Mouse (Mus musculus) lung, embryonic 15.5 days (tissue): Measurements from ENCODE around the gene Cwc25. TPM values are rescaled to one million over a fixed set of nuclear protein-coding genes. Genes with fewer than 3 reads are reported as not detected.
"Not testable (repeated sequence)": the region's sequence is repeated elsewhere in the genome, so short reads cannot be mapped to it uniquely, and the experiment has no call there.

Experiments
- ATAC-seq: fragments of 200-750 bp; cut with Nextera tagmentation; 2 replicates; pipeline ENCODE4 v1.8.0; 2017; ENCODE audit warnings: moderate number of reproducible peaks, borderline replicate concordance; ENCODE audit not compliant: low FRiP score, low TSS enrichment; ENCODE audit errors: extremely low read depth
- H3K27ac ChIP-seq: fragments of 300-500 bp; sonication (generic); 2 replicates; pipeline ENCODE4 v1.5.1; 2015; ENCODE audit warnings: moderate library complexity, mild to moderate bottlenecking, inconsistent platforms
- H3K27me3 ChIP-seq: fragments of 300-500 bp; sonication (generic); 2 replicates; pipeline ENCODE4 v1.6.1; 2015; ENCODE audit warnings: inconsistent platforms
- H3K36me3 ChIP-seq: fragments of 300-500 bp; sonication (generic); 2 replicates; pipeline ENCODE4 v1.6.1; 2015; ENCODE audit warnings: inconsistent platforms
- H3K4me1 ChIP-seq: fragments of 300-500 bp; sonication (generic); 2 replicates; pipeline ENCODE4 v1.6.1; 2015; ENCODE audit warnings: inconsistent platforms
- H3K4me2 ChIP-seq: fragments of 300-500 bp; sonication (generic); 2 replicates; pipeline ENCODE4 v1.6.1; 2015; ENCODE audit warnings: inconsistent platforms, mild to moderate bottlenecking, moderate library complexity
- H3K4me3 ChIP-seq: fragments of 300-500 bp; sonication (generic); 2 replicates; pipeline ENCODE4 v1.5.1; 2015; ENCODE audit warnings: mild to moderate bottlenecking, inconsistent platforms
- H3K9ac ChIP-seq: fragments of 300-500 bp; sonication (generic); 2 replicates; pipeline ENCODE4 v1.6.1; 2015; ENCODE audit warnings: inconsistent platforms
- H3K9me3 ChIP-seq: fragments of 300-500 bp; sonication (generic); 2 replicates; pipeline ENCODE4 v1.6.1; 2016; ENCODE audit warnings: inconsistent platforms
- WGBS: fragments of 180-500 bp; shearing (Covaris S2); methylation state at CpG from one replicate; pipeline ENCODE4 v1.1.7; 2015; 5-methylcytosine and 5-hydroxymethylcytosine counted together
- polyA plus RNA-seq: library from polyadenylated mRNA; unstranded; fragments of >200 nt; fragmentation: Nextera tagmentation; extraction: Ambion mirVana; gene quantifications from 2 replicates; pipeline ENCODE4 v1.2.1, GENCODE M21; 2015

The Cwc25 gene
- polyA plus RNA-seq, 1 experiment from 2014 or later, result 18.5 TPM

DNA sequence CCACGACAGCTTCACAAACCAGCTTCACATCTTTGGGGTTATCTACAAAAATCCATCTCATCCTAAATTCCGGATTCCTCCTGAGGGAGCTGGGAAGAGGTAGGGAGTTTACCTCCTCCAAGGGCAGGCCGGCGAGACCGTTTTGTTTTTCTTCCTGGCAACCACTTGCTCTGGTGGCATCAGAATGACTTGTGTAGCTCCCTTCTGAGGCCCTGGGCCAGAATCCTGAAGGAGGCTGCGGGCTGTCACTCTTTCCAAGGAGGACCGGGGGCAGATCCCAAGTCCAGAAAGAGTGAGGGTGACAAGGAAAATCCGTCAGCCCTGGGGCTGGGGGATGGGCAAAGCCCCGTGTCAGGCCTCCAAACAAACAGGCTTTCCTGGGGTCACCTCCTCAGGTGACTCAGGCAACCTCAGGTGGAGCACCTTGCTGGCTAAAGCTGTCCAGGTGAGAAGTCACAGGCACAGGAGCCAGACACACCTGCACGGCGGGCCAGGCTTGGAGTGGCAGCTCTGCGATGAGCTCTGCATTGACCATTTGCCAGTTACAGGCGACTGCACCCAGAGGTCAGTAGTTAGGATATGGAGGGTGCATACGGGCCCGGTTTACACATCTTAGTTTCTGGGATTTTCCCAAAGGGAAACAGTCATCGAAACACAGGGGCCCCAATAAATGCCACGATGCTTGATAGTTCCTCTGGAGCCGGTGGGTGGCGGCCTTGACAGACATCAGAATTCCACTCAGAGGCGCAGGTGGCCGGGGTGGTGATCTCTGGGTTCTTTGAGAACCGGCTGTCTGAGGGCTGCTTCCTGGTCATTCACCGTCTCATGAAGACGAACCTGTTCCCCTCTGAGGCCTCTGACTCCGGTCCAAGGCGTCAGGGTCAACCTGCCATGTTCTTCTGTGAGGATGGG is 48.7 kb downstream of the Cwc25 start:
- peaks cover 65% of the 10 kb centered on the region for H3K36me3 ChIP-seq
- 0 out of 2 replicates have a peak, but pooled peaks cover 3% of the 10 kb centered on the region for H3K4me1 ChIP-seq
- no peak overlapping the region for H3K4me2 ChIP-seq
- no peak overlapping the region for H3K4me3 ChIP-seq
- ATAC-seq, result no peak
- H3K9me3 ChIP-seq, result peaks cover 3% of the 10 kb centered on the region; the same call in 1 of the 2 replicates
- 81% methylated on average over 26 of the region's 26 CpGs for WGBS
- H3K27me3 ChIP-seq, result no peaks in the 10 kb centered on the region
- no peak overlapping the region for H3K27ac ChIP-seq
- no peak overlapping the region for H3K9ac ChIP-seq

DNA sequence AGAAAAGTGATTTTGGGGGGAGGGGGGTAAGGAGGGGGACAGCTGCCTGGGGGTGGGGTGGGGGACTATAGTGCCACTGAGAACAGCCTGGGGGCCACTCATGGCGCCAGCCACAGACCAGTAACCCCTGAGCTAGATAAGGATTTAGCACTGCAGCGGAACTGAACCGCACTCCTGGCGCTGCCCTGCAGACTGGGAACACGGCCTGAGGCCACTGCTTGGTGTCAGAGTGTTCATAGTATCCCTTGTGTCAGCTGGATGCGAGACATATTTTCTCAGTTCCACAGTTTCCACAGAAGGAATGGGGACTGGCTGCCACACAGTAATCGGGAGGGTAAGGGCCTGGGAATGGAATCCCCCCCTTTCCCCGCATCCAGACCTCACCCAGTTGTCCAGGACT is 50.3 kb downstream of the Cwc25 start:
- Histone ChIP-seq H3K4me3 (no peak overlapping the region), H3K27me3 (no peaks in the 10 kb centered on the region), H3K9ac (no peak overlapping the region), H3K4me1 (0 out of 2 replicates have a peak, but pooled peaks cover 3% of the 10 kb centered on the region), H3K36me3 (peaks cover 54% of the 10 kb centered on the region), H3K4me2 (no peak overlapping the region), H3K9me3 (no peaks in the 10 kb centered on the region), H3K27ac (no peak overlapping the region)
- 85% methylated on average over 8 of the region's 8 CpGs for WGBS
- ATAC-seq, result no peak

DNA sequence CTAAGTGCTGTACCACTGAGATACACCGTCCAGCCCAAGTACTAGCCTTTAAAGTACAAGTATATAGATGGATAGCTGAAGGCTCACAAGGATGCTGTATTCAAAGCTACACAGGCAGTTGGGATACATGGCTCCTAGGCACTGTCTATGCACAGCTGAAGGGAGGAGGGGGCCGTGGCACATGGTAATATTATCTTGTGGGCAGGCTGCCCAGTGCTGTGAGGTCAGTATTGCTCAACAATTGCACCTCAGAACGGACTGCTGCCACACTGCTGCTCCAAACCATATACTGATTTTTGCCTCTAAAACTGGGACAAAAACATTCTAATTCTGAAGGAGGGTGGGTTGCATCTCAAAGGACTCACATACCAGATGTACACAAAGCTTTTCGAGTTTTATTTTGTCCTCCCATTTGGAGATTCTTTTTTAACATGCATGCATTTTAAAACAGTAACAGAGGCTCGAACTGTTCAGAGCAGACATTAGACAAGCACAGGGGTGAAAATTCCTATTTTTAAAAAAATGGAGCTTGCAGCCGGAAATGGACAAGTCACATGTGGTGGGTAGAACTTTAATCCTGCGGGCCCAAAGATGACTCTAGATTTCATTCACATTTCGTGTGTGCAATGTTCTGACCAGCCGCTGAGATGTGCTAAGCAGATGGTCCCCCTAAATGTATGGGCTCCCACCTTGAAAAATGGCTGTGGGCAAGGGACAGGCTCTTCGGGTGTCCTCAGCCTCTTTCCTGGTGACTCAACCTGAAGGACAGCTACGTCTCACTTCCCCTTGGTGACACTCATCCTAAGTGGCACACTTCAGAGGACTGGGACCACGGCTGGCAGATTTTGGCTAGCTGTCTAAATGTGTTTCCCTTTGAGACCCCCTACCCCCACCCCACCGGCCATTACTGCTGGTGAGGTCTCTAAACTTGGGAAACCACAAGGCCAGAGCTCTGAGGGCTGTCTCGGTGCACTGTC is 51.3 kb downstream of the Cwc25 start:
- Histone ChIP-seq H3K9me3 (no peaks in the 10 kb centered on the region), H3K4me1 (0 out of 2 replicates have a peak, but pooled peaks cover 3% of the 10 kb centered on the region), H3K9ac (no peak overlapping the region), H3K27me3 (no peaks in the 10 kb centered on the region), H3K27ac (0 out of 2 replicates have a peak overlapping the region, but pooled peaks have one; percentile 11), H3K4me2 (no peak overlapping the region), H3K36me3 (peaks cover 45% of the 10 kb centered on the region), H3K4me3 (no peak overlapping the region)
- 74% methylated on average over 14 of the region's 14 CpGs for WGBS
- no peak for ATAC-seq

DNA sequence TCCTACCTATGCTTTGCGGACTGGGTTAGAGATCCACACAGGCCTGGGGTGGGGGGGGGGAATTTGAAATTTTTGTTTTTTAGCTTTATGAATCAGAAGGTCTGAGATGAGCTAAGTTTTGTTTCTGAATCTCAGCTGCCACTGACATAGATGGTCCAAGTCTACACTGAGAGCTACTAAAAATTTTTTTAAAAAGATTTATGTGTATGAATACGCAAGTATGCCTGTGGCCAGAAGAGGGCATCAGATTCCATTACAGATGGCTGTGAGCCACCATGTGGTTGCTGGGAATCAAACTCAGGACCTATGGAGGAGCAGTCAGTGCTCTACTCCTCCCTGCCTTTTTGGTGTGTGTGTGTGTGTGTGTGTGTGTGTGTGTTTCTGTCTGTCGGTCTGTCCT is 52.0 kb downstream of the Cwc25 start:
- Histone ChIP-seq H3K4me1 (0 out of 2 replicates have a peak, but pooled peaks cover 3% of the 10 kb centered on the region), H3K4me2 (no peak overlapping the region), H3K27ac (no peak overlapping the region), H3K36me3 (peaks cover 38% of the 10 kb centered on the region), H3K27me3 (no peaks in the 10 kb centered on the region), H3K9me3 (no peaks in the 10 kb centered on the region), H3K9ac (no peak overlapping the region), H3K4me3 (no peak overlapping the region)
- WGBS, result 90% methylated on average over 3 of the region's 3 CpGs
- no peak for ATAC-seq

DNA sequence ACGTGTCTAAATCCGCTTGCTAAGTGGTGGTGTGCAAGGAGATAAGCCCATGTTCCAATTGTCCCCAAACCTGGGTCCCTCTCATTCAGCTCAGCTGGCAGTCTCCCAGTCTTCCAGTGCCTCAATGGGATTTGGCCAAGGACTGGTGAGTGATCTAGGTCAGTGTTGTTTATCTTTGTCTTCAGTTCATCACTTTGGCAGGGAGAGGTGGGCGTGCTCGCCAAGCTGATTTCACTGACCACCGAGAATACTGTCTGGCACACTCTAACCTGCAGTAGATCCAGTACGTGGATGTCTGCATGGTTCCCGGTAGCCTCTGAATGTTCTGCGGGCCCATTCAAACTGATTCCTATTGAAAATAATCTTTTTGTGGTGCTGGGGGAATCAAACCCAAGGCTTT is 52.5 kb downstream of the Cwc25 start:
- H3K9ac ChIP-seq, result no peak overlapping the region
- H3K4me1 ChIP-seq, result 0 out of 2 replicates have a peak, but pooled peaks cover 3% of the 10 kb centered on the region
- H3K27ac ChIP-seq, result no peak overlapping the region
- WGBS, result 79% methylated on average over 8 of the region's 8 CpGs
- H3K4me3 ChIP-seq, result no peak overlapping the region
- no peak overlapping the region for H3K4me2 ChIP-seq
- peaks cover 42% of the 10 kb centered on the region for H3K36me3 ChIP-seq
- no peak for ATAC-seq
- no peaks in the 10 kb centered on the region for H3K9me3 ChIP-seq
- no peaks in the 10 kb centered on the region for H3K27me3 ChIP-seq

DNA sequence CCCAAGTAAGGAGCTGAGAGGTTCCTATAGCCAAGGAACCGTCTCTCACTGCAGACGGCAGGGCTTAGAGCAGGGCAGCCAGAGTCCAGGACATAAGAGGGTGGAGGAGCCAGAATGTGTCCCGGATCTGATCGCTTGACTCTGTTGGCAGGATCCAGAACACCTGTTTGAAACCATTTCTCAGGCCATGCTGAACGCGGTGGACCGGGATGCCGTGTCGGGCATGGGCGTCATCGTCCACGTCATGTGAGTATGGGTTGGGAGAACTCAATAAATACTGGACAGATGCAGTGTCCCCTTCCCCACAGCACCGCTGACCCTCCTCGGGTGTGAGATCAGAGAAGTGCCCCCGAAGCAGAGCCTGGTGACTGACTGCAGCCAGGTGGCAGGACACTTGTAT is 54.1 kb downstream of the Cwc25 start:
- WGBS, result 85% methylated on average over 15 of the region's 15 CpGs
- Histone ChIP-seq H3K36me3 (peaks cover 55% of the 10 kb centered on the region), H3K4me1 (0 out of 2 replicates have a peak, but pooled peaks cover 3% of the 10 kb centered on the region), H3K4me3 (no peak overlapping the region), H3K9ac (no peak overlapping the region), H3K27me3 (no peaks in the 10 kb centered on the region), H3K27ac (no peak overlapping the region), H3K9me3 (no peaks in the 10 kb centered on the region), H3K4me2 (no peak overlapping the region)
- no peak for ATAC-seq

DNA sequence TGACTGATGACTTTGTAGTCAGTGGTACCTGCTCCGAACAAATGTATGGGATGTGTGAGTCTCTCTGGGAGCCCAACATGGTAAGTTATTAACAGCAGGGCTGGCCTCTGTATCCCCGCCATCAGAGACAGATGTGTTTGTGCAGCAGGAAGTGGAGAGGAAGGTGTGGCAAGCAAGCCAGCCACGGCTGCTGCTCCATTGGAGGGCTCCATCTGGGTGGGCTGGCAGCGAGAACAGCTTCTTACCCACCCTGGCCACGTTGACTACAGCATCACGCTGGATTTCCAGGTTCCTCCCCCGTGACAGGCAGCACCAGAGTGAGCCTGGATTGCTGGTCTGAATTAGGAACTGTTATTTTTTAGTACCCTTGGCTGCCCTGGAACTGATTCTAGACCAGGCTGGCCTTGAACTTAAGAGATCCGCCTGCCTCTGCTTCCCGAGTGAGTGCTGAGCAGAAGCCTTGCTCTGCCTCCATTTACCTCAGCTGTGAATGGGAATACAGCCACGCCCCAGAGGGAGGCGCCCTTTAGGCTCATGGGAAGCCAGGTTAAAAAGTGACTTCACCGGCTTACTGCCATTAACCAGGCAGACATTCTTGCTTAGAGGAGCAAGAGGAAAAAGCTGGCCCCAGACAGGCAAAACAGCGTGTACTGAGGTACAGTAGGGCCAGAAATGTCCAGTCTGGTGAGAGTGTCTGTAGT is 55.0 kb downstream of the Cwc25 start:
- no peak for ATAC-seq
- Histone ChIP-seq H3K9ac (no peak overlapping the region), H3K27me3 (no peaks in the 10 kb centered on the region), H3K27ac (no peak overlapping the region), H3K9me3 (no peaks in the 10 kb centered on the region), H3K4me3 (no peak overlapping the region), H3K36me3 (peaks cover 60% of the 10 kb centered on the region), H3K4me1 (0 out of 2 replicates have a peak, but pooled peaks cover 3% of the 10 kb centered on the region), H3K4me2 (no peak overlapping the region)
- 77% methylated on average over 13 of the region's 13 CpGs for WGBS

DNA sequence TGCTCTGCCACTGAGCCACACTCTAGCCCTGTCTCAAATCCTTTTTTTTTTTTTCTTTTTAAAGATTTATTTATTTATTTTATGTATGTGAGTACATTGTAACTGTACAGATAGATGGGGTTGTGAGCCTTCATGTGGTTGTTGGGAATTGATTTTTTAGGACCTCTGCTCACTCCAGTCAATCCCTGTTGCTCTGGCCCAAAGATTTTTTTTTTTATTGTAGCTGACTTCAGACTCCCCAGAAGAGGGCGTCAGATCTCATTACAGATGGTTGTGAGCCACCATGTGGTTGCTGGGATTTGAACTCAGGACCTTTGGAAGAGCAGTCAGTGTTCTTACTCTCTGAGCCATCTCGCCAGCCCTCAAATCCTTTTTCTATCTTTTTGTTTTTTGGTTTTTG is 56.3 kb downstream of the Cwc25 start:
- not testable (repeated sequence) for H3K9ac ChIP-seq, H3K4me1 ChIP-seq, H3K27me3 ChIP-seq, H3K4me2 ChIP-seq, H3K9me3 ChIP-seq, H3K4me3 ChIP-seq, ATAC-seq, H3K27ac ChIP-seq
- H3K36me3 ChIP-seq, result peaks cover 70% of the 10 kb centered on the region
- 76% methylated on average over 2 of the region's 2 CpGs for WGBS

DNA sequence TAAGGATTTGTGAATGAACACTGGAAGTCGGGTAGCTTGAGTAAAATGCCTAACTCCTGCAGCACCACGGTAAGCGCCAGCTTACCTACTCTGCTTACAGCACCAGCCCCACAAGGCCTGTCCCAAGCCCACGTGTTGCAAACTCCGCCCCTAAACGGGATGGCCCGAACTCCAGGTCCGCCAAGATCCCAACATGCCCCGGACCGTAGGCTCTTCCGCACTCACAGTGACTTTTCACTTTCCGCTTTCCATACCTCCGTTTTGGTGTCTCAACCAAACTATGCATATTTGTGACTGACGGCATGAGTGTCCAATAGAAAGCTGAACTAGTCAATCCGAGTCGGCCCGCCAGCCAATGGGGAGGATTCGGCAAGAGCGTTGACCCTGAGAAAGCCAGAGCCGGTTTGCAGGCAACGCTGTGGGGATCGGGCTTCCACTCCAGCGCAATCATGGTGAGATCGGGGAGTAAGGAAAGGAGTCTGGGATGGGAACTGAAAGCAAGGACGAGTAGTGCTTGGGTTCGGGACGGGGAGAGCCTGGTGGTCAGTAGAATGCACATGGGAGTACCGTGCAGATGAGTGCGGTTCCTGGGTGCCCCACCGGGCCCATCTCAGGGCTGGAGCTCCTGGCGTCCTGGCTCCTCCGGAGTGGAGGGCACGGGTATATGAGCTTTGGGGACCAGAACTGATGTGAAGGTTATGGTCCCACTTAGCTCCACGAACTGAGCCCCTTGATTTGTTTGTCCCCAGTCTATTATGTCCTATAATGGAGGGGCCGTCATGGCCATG is 63.1 kb downstream of the Cwc25 start, which contains the start of gene Psmb3:
TSS of gene Psmb3 (plus strand) at position 361 of the 788 bp plus-strand sequence.
- peak within 1 kb of the TSS; percentile 69 for H3K4me3 ChIP-seq
- WGBS, result under 1% methylated on average over 35 of the region's 35 CpGs
- peaks cover 34% of the 10 kb centered on the region for H3K36me3 ChIP-seq
- H3K9ac ChIP-seq, result peak within 1 kb of the TSS; percentile 73
- peak within 1 kb of the TSS; percentile 95 for H3K4me2 ChIP-seq
- H3K27me3 ChIP-seq, result no peaks in the 10 kb centered on the region
- peaks cover 25% of the 10 kb centered on the region for H3K4me1 ChIP-seq
- peak; percentile 88 for ATAC-seq
- peak within 1 kb of the TSS; percentile 88 for H3K27ac ChIP-seq
- no peaks in the 10 kb centered on the region for H3K9me3 ChIP-seq

DNA sequence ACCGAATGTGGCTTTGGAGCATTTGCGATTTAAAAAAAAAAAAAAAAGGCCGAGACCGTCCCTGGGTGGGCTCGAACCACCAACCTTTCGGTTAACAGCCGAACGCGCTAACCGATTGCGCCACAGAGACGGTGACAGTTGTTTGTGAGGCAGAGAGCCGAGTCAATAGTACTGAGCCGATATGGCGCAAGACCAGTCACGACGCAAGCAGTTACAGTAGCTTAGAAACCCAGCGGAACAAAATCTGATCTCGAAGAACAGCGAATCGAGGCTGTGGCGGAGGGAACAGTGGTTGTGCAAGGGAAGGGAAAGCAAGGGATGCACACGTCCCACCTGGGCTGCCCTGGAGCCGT is 64.0 kb downstream of the Cwc25 start:
- H3K9me3 ChIP-seq, result no peaks in the 10 kb centered on the region
- H3K36me3 ChIP-seq, result peaks cover 25% of the 10 kb centered on the region
- H3K9ac ChIP-seq, result peak overlapping the region; percentile 61
- H3K27me3 ChIP-seq, result no peaks in the 10 kb centered on the region
- under 1% methylated on average over 24 of the region's 24 CpGs for WGBS
- peak; percentile 1; the same call in 1 of the 2 replicates for ATAC-seq
- peak overlapping the region; percentile 88 for H3K27ac ChIP-seq
- H3K4me2 ChIP-seq, result peak overlapping the region; percentile 95
- H3K4me3 ChIP-seq, result peak overlapping the region; percentile 69
- H3K4me1 ChIP-seq, result peaks cover 33% of the 10 kb centered on the region
